Mouse (Mus musculus): ENCODE results near the gene Adora3. TPM values are rescaled to one million over a fixed set of nuclear protein-coding genes. Genes with fewer than 3 reads are reported as not detected.

The Adora3 gene
- 0.36 and 0.41 TPM in 2 replicates for polyA plus RNA-seq (2012; rRNA removed; ENCODE audit: low replicate concordance)

DNA sequence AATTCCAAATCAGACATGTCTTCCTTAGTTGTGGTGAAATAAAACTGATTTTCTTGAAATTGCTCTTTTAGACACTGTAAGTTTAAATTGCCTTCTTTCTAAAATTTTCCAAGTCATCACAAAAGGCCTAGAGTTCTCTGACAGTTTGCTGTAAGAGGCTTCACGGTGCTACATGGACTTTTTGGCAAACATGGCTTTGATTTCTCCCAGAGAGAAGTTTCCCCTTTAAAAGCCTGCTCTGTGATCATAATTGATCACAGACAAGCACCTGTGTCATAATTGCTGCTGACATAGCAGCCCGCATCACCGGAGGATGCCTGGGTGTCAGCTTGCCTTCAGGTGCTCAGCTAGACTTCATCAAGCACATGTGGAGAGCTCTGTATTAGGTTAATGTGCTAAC, at the start of gene Adora3, which contains the start of gene Tmigd3:
Gene Adora3, plus strand, starts transcription at position 301 of the 400 bp plus-strand sequence.
Gene Tmigd3, plus strand, starts transcription at position 346 of the 400 bp plus-strand sequence.

GRCm38 (mm10) chr3:105932240-105933071, 61.8 kb downstream of the Adora3 start, which contains the start of gene I830077J02Rik:
Gene I830077J02Rik (minus strand): TSS chr3:105932664.

Other genes with a start within 250 kb of the Adora3 start
- gene Ddx20, start 183.3 kb upstream of the Adora3 start, polyA plus RNA-seq (2012; rRNA removed; ENCODE audit: low replicate concordance), result 6.4 and 14.0 TPM in 2 replicates
- gene Inka2, start 166.3 kb upstream of the Adora3 start, polyA plus RNA-seq (2012; rRNA removed; ENCODE audit: low replicate concordance), result 0.58 and 0.78 TPM in 2 replicates
- 0.63 and 0.84 TPM in 2 replicates for gene Rap1a, start 69.5 kb upstream of the Adora3 start, polyA plus RNA-seq (2012; rRNA removed; ENCODE audit: low replicate concordance)
- 0.23 and 0.60 TPM in 2 replicates for gene Tmigd3, start within 50 bp of the Adora3 start, polyA plus RNA-seq (2012; rRNA removed; ENCODE audit: low replicate concordance)
- gene I830077J02Rik, start 61.8 kb downstream of the Adora3 start, polyA plus RNA-seq (2012; rRNA removed; ENCODE audit: low replicate concordance), result 1.2 and 1.4 TPM in 2 replicates
- gene Wdr77, start 88.5 kb downstream of the Adora3 start, polyA plus RNA-seq (2012; rRNA removed; ENCODE audit: low replicate concordance), result 10.1 and 10.5 TPM in 2 replicates
- 156 and 299 TPM in 2 replicates for gene Atp5f1, start 89.2 kb downstream of the Adora3 start, polyA plus RNA-seq (2012; rRNA removed; ENCODE audit: low replicate concordance)
- 0.06 and 0.20 TPM in 2 replicates for gene Ovgp1, start 102.9 kb downstream of the Adora3 start, polyA plus RNA-seq (2012; rRNA removed; ENCODE audit: low replicate concordance)
- not detected in 2 replicates for gene Pifo, start 143.8 kb downstream of the Adora3 start, polyA plus RNA-seq (2012; rRNA removed; ENCODE audit: low replicate concordance)
- gene Chil5, start 162.0 kb downstream of the Adora3 start, polyA plus RNA-seq (2012; rRNA removed; ENCODE audit: low replicate concordance), result not detected in 2 replicates
- gene Chia1, start 242.4 kb downstream of the Adora3 start, polyA plus RNA-seq (2012; rRNA removed; ENCODE audit: low replicate concordance), result 0.08 and 0.37 TPM in 2 replicates